Mouse (Mus musculus): ENCODE measurements around the gene Clic1. TPM values are rescaled to one million over a fixed set of nuclear protein-coding genes. Genes with fewer than 3 reads are reported as not detected.
A peak's percentile ranks its signal among the peaks of the same experiment; 100 is the strongest.

The Clic1 gene
- polyA plus RNA-seq, 1 experiment from 2014 or later: 195 TPM

- Histone ChIP-seq H3K36me3 (no peaks in the 10 kb centered on the region), H3K9ac (replicated peaks) (no peak overlapping the region), H3K27me3 (peaks cover 6% of the 10 kb centered on the region), H3K4me3 (replicated peaks) (no peak overlapping the region), H3K4me2 (no peak overlapping the region), H3K27ac (no peak overlapping the region), H3K9me3 (no peaks in the 10 kb centered on the region), H3K4me1 (replicated peaks) (no peaks in the 10 kb centered on the region)
- 70% methylated on average over 3 of the region's 3 CpGs for WGBS
- ATAC-seq (ENCODE audit: insufficient number of reproducible peaks, insufficient read depth, low FRiP score, low TSS enrichment, low read depth): no peak
Observed at GRCm38 (mm10) chr17:35083929-35084497, 34.2 kb downstream of the Clic1 start.

GRCm38 (mm10) chr17:35085208-35085865 lies 35.6 kb downstream of the Clic1 start, which contains the start of gene Ly6g6f:
TSS of gene Ly6g6f (minus strand) at chr17:35085610.
- Histone ChIP-seq H3K4me1 (replicated peaks) (peaks cover 6% of the 10 kb centered on the region), H3K9me3 (no peaks in the 10 kb centered on the region), H3K4me3 (replicated peaks) (no peak within 1 kb of the TSS), H3K9ac (replicated peaks) (no peak within 1 kb of the TSS), H3K36me3 (no peaks in the 10 kb centered on the region), H3K4me2 (no peak within 1 kb of the TSS), H3K27ac (no peak within 1 kb of the TSS), H3K27me3 (no peaks in the 10 kb centered on the region; the same call in 1 of the 2 replicates)
- WGBS: 82% methylated on average over 7 of the region's 7 CpGs
- no peak for ATAC-seq (ENCODE audit: insufficient number of reproducible peaks, insufficient read depth, low FRiP score, low TSS enrichment, low read depth)

GRCm38 (mm10) chr17:35088151-35088550 lies 38.4 kb downstream of the Clic1 start:
- Histone ChIP-seq H3K36me3 (peaks cover 25% of the 10 kb centered on the region), H3K27ac (no peak overlapping the region), H3K4me3 (replicated peaks) (no peak overlapping the region), H3K9ac (replicated peaks) (no peak overlapping the region), H3K4me1 (replicated peaks) (peaks cover 12% of the 10 kb centered on the region), H3K27me3 (no peaks in the 10 kb centered on the region), H3K9me3 (no peaks in the 10 kb centered on the region), H3K4me2 (no peak overlapping the region)
- ATAC-seq (ENCODE audit: insufficient number of reproducible peaks, insufficient read depth, low FRiP score, low TSS enrichment, low read depth): no peak
- WGBS: 59% methylated on average over 2 of the region's 2 CpGs

GRCm38 (mm10) chr17:35088825-35089644 lies 39.3 kb downstream of the Clic1 start, which contains the start of gene Abhd16a:
TSS of gene Abhd16a (plus strand) at chr17:35089263.
- H3K9me3 ChIP-seq: no peaks in the 10 kb centered on the region
- H3K36me3 ChIP-seq: peaks cover 33% of the 10 kb centered on the region
- H3K4me3 ChIP-seq (replicated peaks): peak within 1 kb of the TSS; percentile 58
- H3K4me2 ChIP-seq: peak within 1 kb of the TSS; percentile 65
- H3K9ac ChIP-seq (replicated peaks): peak within 1 kb of the TSS; percentile 75
- WGBS: 3% methylated on average over 61 of the region's 67 CpGs
- peak within 1 kb of the TSS; percentile 93 for H3K27ac ChIP-seq
- H3K4me1 ChIP-seq (replicated peaks): peaks cover 12% of the 10 kb centered on the region
- H3K27me3 ChIP-seq: no peaks in the 10 kb centered on the region
- peak; percentile 97 for ATAC-seq (ENCODE audit: insufficient number of reproducible peaks, insufficient read depth, low FRiP score, low TSS enrichment, low read depth)

GRCm38 (mm10) chr17:35090166-35090932 lies 40.6 kb downstream of the Clic1 start:
- H3K4me1 ChIP-seq (replicated peaks): peaks cover 12% of the 10 kb centered on the region
- H3K36me3 ChIP-seq: peaks cover 46% of the 10 kb centered on the region
- H3K27ac ChIP-seq: 0 out of 2 replicates have a peak overlapping the region, but pooled peaks have one; percentile 2
- peak overlapping the region; percentile 65 for H3K4me2 ChIP-seq
- 67% methylated on average over 8 of the region's 8 CpGs for WGBS
- H3K9ac ChIP-seq (replicated peaks): peak overlapping the region; percentile 75
- H3K4me3 ChIP-seq (replicated peaks): peak overlapping the region; percentile 58
- H3K9me3 ChIP-seq: no peaks in the 10 kb centered on the region
- H3K27me3 ChIP-seq: no peaks in the 10 kb centered on the region
- no peak for ATAC-seq (ENCODE audit: insufficient number of reproducible peaks, insufficient read depth, low FRiP score, low TSS enrichment, low read depth)

GRCm38 (mm10) chr17:35092403-35093198 lies 42.8 kb downstream of the Clic1 start:
- no peaks in the 10 kb centered on the region for H3K9me3 ChIP-seq
- no peak overlapping the region for H3K4me2 ChIP-seq
- WGBS: 86% methylated on average over 14 of the region's 14 CpGs
- peaks cover 68% of the 10 kb centered on the region for H3K36me3 ChIP-seq
- H3K4me1 ChIP-seq (replicated peaks): peaks cover 12% of the 10 kb centered on the region
- ATAC-seq (ENCODE audit: insufficient number of reproducible peaks, insufficient read depth, low FRiP score, low TSS enrichment, low read depth): no peak
- H3K27me3 ChIP-seq: no peaks in the 10 kb centered on the region
- no peak overlapping the region for H3K4me3 ChIP-seq (replicated peaks)
- no peak overlapping the region for H3K9ac ChIP-seq (replicated peaks)
- no peak overlapping the region for H3K27ac ChIP-seq

- Histone ChIP-seq H3K36me3 (peaks cover 89% of the 10 kb centered on the region), H3K9ac (replicated peaks) (no peak overlapping the region), H3K27me3 (no peaks in the 10 kb centered on the region), H3K4me3 (replicated peaks) (no peak overlapping the region), H3K4me2 (no peak overlapping the region), H3K27ac (no peak overlapping the region), H3K9me3 (no peaks in the 10 kb centered on the region), H3K4me1 (replicated peaks) (peaks cover 12% of the 10 kb centered on the region)
- ATAC-seq (ENCODE audit: insufficient number of reproducible peaks, insufficient read depth, low FRiP score, low TSS enrichment, low read depth): no peak
- WGBS: 92% methylated on average over 15 of the region's 15 CpGs
Observed at GRCm38 (mm10) chr17:35094475-35095365, 45.0 kb downstream of the Clic1 start.

- no peak for ATAC-seq (ENCODE audit: insufficient number of reproducible peaks, insufficient read depth, low FRiP score, low TSS enrichment, low read depth)
- whole genome bisulfite sequencing: 86% methylated on average over 12 of the region's 12 CpGs
- Histone ChIP-seq H3K27ac (no peak overlapping the region), H3K9ac (replicated peaks) (no peak overlapping the region), H3K9me3 (no peaks in the 10 kb centered on the region), H3K4me3 (replicated peaks) (no peak overlapping the region), H3K4me1 (replicated peaks) (no peaks in the 10 kb centered on the region), H3K4me2 (no peak overlapping the region), H3K27me3 (no peaks in the 10 kb centered on the region), H3K36me3 (peaks cover 98% of the 10 kb centered on the region)
Observed at GRCm38 (mm10) chr17:35096597-35096996, 46.8 kb downstream of the Clic1 start.

GRCm38 (mm10) chr17:35097164-35097655 lies 47.4 kb downstream of the Clic1 start:
- no peak overlapping the region for H3K4me2 ChIP-seq
- no peaks in the 10 kb centered on the region for H3K9me3 ChIP-seq
- no peaks in the 10 kb centered on the region for H3K27me3 ChIP-seq
- ATAC-seq (ENCODE audit: insufficient number of reproducible peaks, insufficient read depth, low FRiP score, low TSS enrichment, low read depth): no peak
- WGBS: 88% methylated on average over 12 of the region's 12 CpGs
- peaks cover 98% of the 10 kb centered on the region for H3K36me3 ChIP-seq
- H3K9ac ChIP-seq (replicated peaks): no peak overlapping the region
- H3K27ac ChIP-seq: no peak overlapping the region
- no peaks in the 10 kb centered on the region for H3K4me1 ChIP-seq (replicated peaks)
- H3K4me3 ChIP-seq (replicated peaks): no peak overlapping the region

Measured in limb, embryonic 12.5 days (tissue).